Mouse (Mus musculus) lung, postnatal 0 days (tissue): ENCODE results near the gene Mtm1.

Experiments used
- CTCF ChIP-seq: IDR thresholded peaks from 2 replicates; pipeline ENCODE4 v1.5.1; 2016; ENCODE audit warnings: antibody characterized with exemption, mild to moderate bottlenecking
- EP300 ChIP-seq: IDR thresholded peaks from 2 replicates; pipeline ENCODE4 v1.6.1; 2016; ENCODE audit warnings: antibody characterized with exemption, mild to moderate bottlenecking, control low read depth

DNA sequence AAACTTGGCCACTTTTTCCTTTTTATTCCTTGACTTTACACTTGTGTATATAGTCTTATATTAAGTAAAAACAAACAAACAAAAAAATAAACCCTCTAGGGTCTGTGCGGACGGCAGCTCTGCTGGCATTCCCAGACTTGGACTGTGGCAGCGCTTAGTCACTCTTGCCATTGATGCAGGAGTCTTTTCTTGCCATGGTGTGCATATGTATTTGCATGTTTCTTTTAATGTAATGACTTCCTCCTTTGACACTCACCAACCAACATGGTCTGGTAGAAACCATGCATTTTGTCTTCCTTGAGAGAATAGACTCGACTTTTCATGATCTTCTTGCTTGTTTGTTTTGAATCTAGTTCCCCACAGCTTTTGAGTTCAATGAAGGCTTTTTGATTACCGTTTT is 91.6 kb downstream of the Mtm1 start:
- TF ChIP-seq CTCF (no peak), EP300 (no peak)
